Mouse (Mus musculus) heart, postnatal 36 days (tissue): ENCODE data around the gene Mrpl45. TPM values are rescaled to one million over a fixed set of nuclear protein-coding genes. Genes with fewer than 3 reads are reported as not detected.

Source experiments
- DNase-seq, 2 experiments: peaks; one replicate each; pipeline ENCODE4 v3.0.0; 2021 to 2022
- intact Hi-C: fragments of 180-260 bp; cut with DNase I; formaldehyde crosslinking; loops from one replicate; pipeline ENCODE4 v1.15.1; 2025
- total RNA-seq, 2 experiments: library from RNA; stranded (reverse); gene quantifications; 2 replicates each; pipeline ENCODE4 v1.2.3; 2021

Mrpl45 gene
- total RNA-seq, 2 experiments from 2014 or later: 55.3 to 65.3 TPM

DNA sequence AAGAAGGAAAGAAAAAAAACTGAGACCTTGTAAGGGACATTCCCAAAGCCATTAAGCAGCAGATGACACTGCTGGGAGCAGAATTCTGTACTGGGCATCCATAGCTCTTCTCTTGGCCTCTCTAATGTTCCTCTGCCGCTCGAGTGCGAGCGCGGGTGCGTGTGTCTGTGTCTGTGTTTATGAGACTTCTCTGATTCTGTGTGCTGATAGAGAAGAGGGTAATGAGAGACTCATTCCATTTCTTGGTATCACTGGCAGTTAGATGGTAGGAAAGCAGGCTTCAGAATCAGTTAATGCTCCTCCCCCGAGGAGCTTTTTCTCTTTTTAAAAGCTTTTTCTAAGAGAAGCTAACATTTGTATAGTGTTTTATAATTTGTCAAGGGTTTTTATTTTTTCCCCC is 39.7 kb downstream of the Mrpl45 start:
- intact Hi-C loops: no loop called here
- DNase-seq: no peak

DNA sequence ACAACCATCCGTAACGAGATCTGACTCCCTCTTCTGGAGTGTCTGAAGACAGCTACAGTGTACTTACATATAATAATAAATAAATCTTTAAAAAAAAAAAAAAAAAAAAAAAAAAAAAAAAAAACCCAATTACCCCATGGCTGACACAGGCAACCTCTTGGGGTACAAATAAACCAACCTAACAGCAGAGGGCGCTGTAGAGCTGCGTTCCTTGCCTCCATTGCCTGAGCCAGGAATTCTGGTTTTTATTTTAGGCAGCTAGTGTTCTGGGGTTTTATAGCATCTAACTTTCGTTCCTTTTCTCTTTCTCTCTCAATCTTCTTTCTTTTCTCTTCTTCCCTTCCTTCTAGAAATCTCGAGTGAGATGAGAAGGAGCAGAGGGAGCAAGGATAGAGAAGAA is 42.1 kb downstream of the Mrpl45 start:
- intact Hi-C loops: loop anchor here (1.0 kb wide), 1 partner anchor 43 kb away; no protein-coding TSS in a partner anchor

GRCm38 (mm10) chr11:97361948-97362648 is 46.6 kb downstream of the Mrpl45 start, which contains the start of gene Socs7:
Gene Socs7, plus strand, starts transcription at chr11:97362551.
- DNase-seq: peak; percentile 97
- intact Hi-C loops: loop anchor here (2.0 kb wide), 1 partner anchor 107 kb away; no protein-coding TSS in a partner anchor

More for the DNA sequence above, 42.1 kb downstream of the Mrpl45 start:
- peak; percentile 81 to 85 for DNase-seq

GRCm38 (mm10) chr11:97362649-97362942 is 47.1 kb downstream of the Mrpl45 start:
- peak; percentile 40 to 61 for DNase-seq
- intact Hi-C loops: no loop called here

DNA sequence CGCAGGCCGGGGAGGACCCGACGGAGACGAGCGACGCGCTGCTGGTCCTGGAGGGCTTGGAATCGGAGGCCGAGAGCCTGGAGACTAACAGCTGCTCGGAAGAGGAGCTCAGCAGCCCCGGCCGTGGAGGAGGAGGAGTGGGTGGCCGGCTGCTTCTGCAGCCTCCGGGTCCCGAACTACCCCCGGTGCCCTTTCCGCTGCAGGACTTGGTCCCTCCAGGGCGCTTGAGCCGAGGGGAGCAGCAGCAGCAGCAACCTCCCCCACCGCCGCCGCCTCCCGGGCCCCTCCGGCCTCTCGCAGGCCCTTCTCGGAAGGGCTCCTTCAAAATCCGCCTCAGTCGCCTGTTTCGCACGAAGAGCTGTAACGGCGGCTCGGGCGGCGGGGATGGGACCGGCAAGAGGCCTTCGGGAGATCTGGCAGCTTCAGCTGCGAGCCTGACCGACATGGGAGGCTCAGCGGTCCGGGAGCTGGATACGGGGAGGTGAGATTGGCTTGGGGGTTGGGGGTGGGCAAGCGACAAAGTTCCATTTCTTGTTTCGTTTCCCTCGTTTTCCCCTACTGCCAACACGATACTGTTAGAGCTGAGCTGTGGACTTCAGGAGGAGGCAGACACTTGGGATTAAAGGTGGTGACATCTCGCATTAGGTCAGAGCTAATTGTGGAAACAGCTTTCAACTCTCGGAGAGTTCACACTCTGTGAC is 47.6 kb downstream of the Mrpl45 start:
- intact Hi-C loops: no loop called here
- peak; percentile 36 to 63 for DNase-seq

- peak; percentile 19 to 39 for DNase-seq
- intact Hi-C loops: no loop called here
Observed at GRCm38 (mm10) chr11:97363644-97363995, 48.1 kb downstream of the Mrpl45 start.

- no peak for DNase-seq
- intact Hi-C loops: no loop called here
Observed at GRCm38 (mm10) chr11:97365556-97365955, 50.0 kb downstream of the Mrpl45 start.

GRCm38 (mm10) chr11:97368501-97368900 is 53.0 kb downstream of the Mrpl45 start:
- no peak for DNase-seq
- intact Hi-C loops: no loop called here

DNA sequence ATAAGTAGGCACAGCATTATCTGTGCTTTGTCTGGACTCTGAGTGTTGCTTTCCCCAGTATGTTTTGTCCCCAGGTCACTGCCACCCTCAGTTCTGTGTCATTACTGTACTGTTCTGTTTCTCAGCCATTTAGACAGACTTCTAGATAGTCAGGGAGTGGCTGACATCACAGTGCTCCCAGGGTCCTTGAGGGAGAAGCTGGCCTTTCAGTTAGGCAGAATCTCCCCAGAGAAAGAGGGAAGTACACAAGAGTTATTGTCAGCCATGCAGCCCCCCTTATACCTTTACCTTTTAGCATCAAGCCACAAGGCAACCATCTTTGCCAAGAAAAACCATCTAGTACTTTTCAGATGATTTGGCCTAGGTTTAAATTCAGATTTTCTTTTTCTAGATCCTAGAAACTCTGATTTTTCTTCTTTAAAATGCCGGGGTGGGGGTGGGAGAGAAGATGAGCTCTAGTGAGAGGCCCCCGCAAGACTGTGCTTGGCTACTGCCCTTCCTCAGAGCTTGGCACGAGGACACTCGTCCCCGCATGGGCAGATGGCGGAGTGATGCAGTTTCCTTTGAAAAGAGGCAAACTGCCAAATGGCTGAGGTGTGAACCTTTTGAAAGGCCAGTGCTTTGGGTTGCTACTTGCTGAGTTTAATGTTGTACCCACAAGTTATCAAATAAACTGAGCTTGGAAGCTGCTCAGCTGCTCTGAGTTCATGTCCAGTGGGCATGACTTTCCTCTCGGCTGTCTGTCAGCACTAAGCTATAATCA is 55.0 kb downstream of the Mrpl45 start:
- intact Hi-C loops: no loop called here
- no peak for DNase-seq

DNA sequence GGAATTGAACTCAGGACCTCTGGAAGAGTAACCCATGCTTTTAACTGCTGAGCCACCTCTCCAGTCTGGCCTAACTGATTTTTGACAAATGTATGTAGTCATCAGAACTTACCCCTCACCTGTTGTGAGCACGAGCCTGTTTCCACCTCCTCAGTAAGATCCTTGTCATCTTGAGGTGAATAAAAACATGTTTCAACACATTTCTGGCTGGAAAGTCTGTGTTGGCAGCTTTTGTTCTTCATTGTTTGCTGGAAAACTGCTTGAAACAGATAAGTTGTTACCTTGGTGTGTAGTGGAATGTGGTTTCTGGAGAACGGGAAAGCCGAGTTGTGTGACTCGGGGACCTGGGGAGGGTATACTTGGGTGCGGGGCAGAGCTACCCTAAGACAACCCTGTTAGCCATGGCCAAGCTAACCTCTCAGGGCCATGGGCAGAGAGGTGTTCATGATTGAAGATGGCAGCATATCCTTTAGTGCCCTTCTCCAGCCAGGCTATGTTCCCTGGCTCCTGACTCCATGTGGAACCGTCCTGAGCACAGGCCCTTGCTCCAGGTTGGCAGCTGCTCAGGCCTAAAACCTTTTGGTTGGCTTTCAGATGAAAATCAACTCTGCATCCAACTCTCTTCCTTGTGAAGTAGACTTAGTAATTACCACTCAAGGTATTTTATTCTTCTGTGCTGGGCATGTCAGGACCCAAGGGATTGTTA is 56.8 kb downstream of the Mrpl45 start:
- intact Hi-C loops: no loop called here
- no peak for DNase-seq

DNA sequence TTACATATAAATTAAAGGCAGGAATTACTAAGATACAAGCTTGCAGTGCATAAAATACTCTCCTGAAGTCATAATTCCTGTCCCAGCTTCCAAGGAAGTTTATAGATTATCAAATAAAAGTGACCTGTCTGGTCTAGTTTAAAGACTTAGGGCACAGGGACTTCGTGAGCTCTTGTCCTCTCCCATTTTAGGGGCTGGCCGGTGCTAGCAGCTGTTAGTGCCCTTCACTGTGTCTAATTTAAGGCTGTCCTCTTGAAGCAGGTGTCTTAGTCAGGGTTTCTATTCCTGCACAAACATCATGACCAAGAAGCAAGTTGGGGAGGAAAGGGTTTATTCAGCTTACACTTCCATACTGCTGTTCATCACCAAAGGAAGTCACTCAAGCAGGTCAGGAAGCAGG is 57.9 kb downstream of the Mrpl45 start:
- intact Hi-C loops: no loop called here
- DNase-seq: no peak

Other genes starting within 250 kb of the Mrpl45 start
- gene Tbx21, start 200.4 kb upstream of the Mrpl45 start, total RNA-seq: not detected
- 10 to 100 TPM; 11.0 to 15.3 TPM for gene Tbkbp1, start 164.2 kb upstream of the Mrpl45 start, total RNA-seq
- 10 to 100 TPM; 83.7 to 85.7 TPM for gene Kpnb1, start 127.8 kb upstream of the Mrpl45 start, total RNA-seq
- gene Npepps, start 35.1 kb upstream of the Mrpl45 start, total RNA-seq: 10 to 100 TPM; 79.6 to 87.6 TPM
- under 1 TPM; 0.08 to 0.11 TPM for gene Gpr179, start 36.4 kb downstream of the Mrpl45 start, total RNA-seq
- gene Socs7, start 46.8 kb downstream of the Mrpl45 start, total RNA-seq: 10 to 100 TPM; 18.3 to 19.6 TPM
- 10 to 100 TPM; 16.0 to 18.0 TPM for gene Arhgap23, start 99.8 kb downstream of the Mrpl45 start, total RNA-seq
- gene 4933428G20Rik, start 184.6 kb downstream of the Mrpl45 start, total RNA-seq: not detected